Mouse (Mus musculus): ENCODE measurements around the gene Deup1. TPM values are rescaled to one million over a fixed set of nuclear protein-coding genes. Genes with fewer than 3 reads are reported as not detected.

Gene Deup1
- polyA plus RNA-seq, 3 experiments from 2014 or later: 0.20 to 0.70 (median 0.70) TPM

GRCm38 (mm10) chr9:15533336-15534070 is 94.2 kb downstream of the Deup1 start:
- no peak for ATAC-seq

GRCm38 (mm10) chr9:15531204-15531603 is 96.5 kb downstream of the Deup1 start:
- ATAC-seq: no peak

GRCm38 (mm10) chr9:15529965-15530320 is 97.8 kb downstream of the Deup1 start:
- peak; percentile 84 for ATAC-seq

DNA sequence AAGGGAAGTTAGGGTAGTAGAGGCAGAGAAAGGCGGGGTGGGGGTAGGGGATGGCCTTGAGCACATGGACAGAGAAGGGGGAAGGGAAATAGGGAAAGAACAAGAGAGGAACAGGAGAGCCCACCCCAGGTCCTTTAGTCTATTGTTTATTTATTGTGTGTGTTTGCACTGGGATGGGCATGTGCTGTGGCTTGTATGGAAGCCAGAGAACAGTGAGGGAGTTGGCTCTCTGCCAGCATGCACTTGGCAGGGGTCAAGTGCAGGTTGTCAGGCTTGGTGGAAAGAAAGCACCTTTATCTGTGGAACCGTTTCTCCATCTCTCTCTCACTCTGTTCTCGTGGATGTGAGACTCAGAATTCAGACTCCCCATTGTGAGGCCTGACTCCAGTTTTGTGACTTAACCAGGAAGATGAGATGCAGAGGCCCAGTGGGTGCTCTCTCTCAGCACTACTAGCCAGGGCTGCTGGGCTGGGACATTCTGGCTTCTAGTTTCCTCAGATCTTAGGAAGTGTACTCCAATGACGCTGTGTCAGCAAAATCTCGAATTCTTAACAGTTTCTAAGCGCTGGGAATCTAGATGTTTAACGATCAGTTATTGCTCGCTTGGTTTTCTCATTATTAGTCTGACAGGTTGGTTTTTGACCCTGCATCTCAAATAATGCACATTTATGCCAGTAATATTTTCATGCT is 98.3 kb downstream of the Deup1 start:
- peak; percentile 39 for ATAC-seq

DNA sequence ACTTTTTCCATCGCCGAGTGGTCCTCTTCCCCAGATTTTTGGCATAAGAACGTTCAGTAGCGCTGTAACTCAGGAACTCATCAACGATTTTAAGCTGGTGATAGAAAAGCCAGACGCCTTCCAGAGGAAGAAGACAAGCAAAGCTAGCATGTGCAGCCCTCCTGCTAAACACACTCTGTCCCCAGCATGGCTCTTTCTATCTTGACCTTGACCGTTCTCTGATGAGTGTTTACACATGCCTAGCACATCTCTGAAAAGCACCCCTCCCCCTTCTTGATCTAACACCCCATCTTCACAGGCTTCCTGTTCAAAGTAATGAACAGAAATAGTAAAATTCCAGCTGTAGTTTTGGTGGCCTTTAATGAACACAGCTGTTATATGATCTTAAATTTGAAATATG is 99.4 kb downstream of the Deup1 start:
- ATAC-seq: no peak

- no peak for ATAC-seq
These were observed 99.9 kb downstream of the Deup1 start for GRCm38 (mm10) chr9:15527846-15528245.

GRCm38 (mm10) chr9:15526539-15526938 is 101.2 kb downstream of the Deup1 start:
- ATAC-seq: no peak

- no peak for ATAC-seq
These were observed 102.5 kb downstream of the Deup1 start for GRCm38 (mm10) chr9:15525246-15525645.

DNA sequence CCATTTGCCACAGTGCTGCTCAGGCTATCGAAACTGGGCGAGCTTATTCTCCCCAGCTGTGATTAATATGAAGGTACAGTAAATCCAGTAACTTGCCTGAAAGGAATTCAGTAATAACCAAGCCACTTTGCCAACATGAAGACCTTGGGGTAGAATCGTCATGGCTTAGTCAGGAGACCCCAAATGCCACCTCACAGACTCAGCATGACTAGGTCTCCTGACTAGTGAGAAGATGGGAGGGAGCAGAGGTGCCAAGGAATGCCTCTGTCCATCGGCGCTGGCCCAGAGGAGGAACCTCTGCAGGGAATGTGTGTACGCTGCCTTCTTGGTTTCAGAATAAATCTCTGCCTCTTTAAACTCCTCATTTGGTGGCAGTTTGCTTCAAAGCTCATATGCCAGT is 104.1 kb downstream of the Deup1 start:
- ATAC-seq: no peak

- ATAC-seq: no peak
These were observed 104.8 kb downstream of the Deup1 start for GRCm38 (mm10) chr9:15522887-15523286.

DNA sequence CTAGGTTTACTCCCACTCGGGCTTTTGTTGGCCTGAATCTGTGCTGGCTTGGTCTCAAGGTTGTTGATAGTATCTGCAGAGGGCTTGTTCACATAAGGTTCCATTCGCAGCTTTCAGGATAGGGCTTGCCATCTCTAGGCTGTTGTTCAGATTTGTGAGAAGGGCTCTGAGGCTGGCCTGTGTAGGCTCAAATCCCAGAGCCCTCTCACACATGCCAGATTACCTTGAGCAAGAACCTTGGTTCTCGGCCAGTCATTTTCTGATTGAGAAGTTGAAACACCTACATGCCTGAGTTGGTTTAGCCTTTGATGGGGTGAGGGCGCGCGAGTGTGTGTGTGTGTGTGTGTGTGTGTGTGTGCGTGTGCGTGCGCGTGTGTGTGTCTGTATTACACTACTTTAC is 105.4 kb downstream of the Deup1 start:
- peak; percentile 45 for ATAC-seq

GRCm38 (mm10) chr9:15517979-15518378 is 109.8 kb downstream of the Deup1 start:
- no peak for ATAC-seq

DNA sequence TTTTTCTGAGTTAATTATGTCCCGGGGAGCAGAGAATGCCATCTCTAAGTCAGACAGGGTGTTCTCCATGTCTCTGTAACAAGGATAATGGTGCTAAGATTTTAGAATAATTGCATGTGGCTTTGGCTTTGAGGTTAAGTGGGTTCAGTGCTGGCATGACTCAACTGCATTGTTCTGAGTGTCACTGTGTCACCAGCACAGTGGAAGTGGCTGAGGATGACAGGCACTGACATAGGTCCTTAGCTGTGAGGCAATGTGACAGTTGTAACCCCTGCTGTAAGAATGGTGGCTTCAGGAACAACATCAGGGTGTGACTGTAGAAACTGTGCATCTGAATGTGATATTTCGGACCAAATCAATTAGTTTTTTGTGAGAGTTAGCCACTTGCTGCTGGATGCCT is 111.7 kb downstream of the Deup1 start:
- ATAC-seq: peak; percentile 50

DNA sequence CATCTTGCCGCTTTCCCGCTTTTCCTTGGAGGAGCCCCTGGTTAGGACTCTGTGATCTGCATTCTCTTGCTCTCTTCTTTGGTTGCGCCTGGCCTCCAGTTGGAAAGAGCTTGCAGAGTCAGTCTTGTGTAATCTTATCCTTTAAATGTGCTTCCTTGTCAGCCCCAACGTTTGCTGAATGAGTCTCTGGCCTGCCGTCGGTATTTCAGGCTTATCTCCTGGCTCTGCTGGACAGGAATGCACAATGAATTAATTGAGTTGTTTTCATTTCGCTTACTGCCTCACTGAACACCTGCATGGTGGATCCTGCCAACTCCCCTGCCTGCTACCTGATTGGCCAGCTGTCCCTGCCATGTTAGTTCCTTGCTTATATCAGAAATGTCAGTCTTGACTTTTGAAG is 114.8 kb downstream of the Deup1 start:
- ATAC-seq: no peak

DNA sequence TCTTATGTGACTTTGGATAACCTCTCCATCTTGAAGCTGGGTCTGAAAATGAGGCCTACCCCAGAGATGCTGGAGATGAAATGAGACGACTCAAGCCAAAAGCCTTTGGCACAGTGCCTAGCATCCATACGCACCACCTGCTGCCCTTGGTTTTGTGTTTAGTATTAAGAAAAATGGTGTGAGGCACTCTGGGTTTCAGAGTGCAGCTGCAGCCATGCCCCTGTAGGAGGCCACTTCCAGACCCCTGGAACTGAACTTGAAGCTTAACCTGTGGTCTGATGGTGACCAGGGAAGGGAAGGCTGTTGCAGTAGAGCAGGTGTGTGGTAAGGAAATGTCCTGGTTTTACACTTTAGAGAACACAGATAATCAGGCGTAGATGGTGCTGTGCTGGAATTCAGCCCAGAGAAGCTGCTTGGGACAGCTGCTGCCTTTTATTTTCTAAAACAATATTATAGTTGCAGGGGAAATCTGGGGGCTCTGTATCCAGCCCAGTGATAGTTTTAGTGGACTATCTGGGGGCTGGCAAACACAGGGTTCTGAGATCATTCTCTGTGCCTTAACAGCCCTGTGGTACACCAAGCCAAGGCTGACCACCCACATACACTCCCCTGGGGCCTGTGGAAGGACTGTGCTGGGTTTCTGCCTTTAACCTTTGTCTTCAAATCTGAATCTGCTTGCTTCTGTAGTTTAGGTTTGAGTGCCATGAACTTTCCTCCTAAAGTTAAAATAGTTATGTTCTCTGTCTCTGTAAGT is 117.0 kb downstream of the Deup1 start:
- ATAC-seq: no peak

Other genes with a start within 250 kb of the Deup1 start
- 10 to 100 TPM; 12.3 to 61.1 (median 54.2) TPM for gene Smco4, start 134.5 kb downstream of the Deup1 start, polyA plus RNA-seq (2017; shearing (Covaris generic))
- gene Slc36a4, start 81.8 kb upstream of the Deup1 start, polyA plus RNA-seq (2017; shearing (Covaris generic)): 1 to 10 TPM; 5.0 to 6.4 (median 6.3) TPM
- not detected for gene Mtnr1b, start 246.6 kb upstream of the Deup1 start, polyA plus RNA-seq (2017; shearing (Covaris generic))

Measured in inflammation-experienced regulatory T-cells, adult 6 months (primary cell).